Mouse (Mus musculus): ENCODE measurements around the gene Kif3b.
"Not testable (repeated sequence)": the region's sequence is repeated elsewhere in the genome, so short reads cannot be mapped to it uniquely, and the experiment has no call there.

The Kif3b gene

DNA sequence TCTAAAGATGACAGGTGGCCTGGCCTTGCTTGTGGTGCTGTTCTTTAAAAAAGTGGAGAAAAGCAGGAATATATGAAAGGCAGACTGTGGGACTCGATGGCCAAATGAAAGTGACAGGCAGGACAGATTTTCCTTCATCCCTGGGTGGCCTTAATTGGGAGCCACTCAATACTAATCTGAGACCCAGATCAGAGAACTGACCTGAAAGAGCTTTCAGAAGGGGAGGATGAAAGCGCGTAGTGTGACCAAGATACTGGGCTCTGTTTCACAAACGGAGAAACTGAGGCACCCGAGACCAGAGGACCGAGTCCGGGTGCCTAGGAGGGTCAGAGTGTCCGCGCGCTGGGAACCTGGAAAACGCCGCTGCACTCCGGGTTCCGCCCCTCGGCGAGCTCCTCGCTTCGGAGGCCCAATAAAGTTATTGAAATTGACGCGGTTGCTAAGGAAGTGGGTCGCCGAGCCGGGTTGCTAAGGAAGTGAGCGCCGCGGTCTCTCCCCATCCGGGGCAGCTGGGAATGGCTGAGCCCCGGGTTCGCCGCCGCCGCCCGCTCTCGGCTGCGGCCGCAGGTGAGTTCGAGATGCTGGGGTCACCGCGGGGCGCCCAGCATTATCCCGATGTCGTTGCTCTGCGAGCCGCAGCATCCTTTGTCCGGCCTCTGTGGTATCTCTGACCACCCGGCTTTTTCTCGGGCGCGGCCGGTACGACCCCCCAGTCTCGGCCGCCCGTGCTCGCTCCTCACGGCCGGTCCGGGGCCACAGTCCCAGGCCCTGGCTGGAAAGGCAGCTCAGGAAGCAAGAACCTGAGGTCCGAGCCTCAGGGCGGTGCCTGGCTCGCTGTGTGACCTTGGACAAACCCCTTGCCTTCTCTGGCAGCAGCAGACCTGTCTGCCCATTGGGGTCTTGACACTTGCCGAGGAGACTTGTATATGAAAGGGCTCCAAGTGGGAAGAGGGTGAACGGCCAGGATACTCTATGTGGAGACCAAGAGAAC lies at the start of gene Kif3b:
Gene Kif3b (plus strand): TSS at position 476 of the 991 bp plus-strand sequence.
- peak; percentile 90 for DNase-seq

DNA sequence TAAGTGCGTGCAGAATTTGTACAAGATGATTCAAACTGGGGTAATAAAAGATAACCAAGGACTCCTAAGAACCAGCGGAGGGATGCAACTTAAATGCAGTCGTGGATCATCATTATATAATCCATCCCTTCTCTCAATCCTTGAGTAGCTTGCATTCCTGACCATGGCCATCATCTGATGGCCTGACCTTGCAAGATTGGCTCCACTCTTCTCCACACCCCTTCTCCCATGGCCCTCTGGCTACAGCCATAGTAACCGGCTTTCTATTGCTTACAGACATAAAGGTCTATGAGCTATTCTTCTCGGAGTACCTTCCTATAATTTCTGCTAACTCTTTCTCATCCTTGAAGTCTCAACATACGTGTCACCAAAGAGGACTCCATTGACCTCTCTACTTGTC lies 49.1 kb upstream of the Kif3b start:
- DNase-seq: no peak

- DNase-seq: no peak
These were observed 41.5 kb upstream of the Kif3b start for GRCm38 (mm10) chr2:153249751-153250150.

DNA sequence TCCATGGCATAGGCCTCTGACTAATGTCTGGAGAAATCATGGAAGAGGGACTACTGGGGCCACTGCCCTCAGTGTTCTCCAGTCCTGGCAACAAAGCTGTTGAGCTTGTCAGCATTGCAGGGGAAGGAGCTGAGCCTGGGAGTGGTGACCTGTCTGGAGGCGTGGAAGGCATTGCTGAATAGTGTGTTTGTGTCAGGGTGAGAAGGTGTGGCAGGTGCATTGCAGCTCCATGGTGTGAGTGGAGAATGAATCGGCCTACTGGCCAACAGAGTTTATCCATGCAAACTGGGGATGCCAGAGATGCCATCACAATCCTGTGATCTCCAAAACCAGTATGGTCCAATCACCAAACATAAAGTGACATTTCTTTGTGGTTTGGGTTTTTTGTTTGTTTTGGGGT lies 34.6 kb upstream of the Kif3b start:
- DNase-seq: no peak

- no peak for DNase-seq
These were observed 32.0 kb upstream of the Kif3b start for GRCm38 (mm10) chr2:153259030-153259863.

GRCm38 (mm10) chr2:153259864-153260674 lies 31.1 kb upstream of the Kif3b start:
- DNase-seq: peak; percentile 61

GRCm38 (mm10) chr2:153263053-153263452 lies 28.2 kb upstream of the Kif3b start:
- peak; percentile 72 for DNase-seq

DNA sequence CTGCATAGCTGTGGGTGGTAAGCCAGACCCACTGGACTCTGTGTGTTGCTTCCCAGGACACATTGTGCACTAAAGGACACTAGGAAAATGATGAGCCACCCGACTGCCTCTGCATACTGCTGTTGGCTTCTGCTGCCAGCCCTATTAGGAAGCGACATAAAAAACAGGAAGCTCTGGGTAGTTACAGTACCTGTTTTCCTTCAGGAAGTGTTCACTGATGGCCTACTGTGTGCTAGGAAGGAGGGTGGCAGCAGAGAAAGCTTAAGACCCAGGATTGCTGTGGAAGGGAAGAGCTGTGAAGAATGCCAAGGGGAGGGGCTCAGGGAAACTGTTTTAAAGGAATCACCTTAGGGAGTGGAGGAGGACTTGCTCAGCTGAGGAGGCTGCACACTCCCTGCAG lies 23.9 kb upstream of the Kif3b start:
- no peak for DNase-seq

DNA sequence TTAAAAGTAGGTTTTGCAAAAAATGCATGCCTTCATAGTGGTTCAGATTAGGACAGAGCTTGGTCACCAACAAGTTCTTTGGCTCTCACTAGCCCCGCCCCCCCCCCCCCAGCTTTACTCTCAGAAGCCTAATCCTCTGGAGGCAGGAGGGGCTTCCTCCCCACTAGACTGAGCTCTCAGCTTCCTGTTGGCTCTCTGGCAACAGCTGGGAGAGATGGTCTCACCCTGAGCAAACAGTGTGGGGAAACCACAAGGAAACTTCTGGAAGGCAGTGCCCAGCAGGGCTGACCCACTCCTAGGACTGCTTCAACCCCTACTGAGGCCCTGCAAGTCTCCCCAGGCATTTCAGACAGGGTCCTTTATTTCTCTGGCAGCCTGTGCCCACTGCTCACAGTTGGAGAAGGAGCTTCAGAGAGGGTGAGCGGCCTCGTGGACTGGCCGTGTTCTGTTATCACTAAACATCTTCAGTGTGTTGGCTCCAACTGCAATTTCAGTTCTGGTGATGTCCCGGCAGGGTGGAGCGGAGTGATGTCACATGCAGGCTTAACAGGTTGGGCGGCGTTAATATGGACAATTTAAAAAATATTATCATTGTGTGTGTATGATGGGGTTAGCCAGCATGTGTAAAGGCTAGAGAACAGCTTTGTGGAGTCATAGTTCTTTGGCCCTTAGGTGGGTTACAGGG lies 20.8 kb upstream of the Kif3b start:
- DNase-seq: not testable (repeated sequence)

GRCm38 (mm10) chr2:153274200-153274918 lies 16.9 kb upstream of the Kif3b start:
- DNase-seq: not testable (repeated sequence)

- no peak for DNase-seq
These were observed 16.3 kb upstream of the Kif3b start for GRCm38 (mm10) chr2:153274919-153275247.

DNA sequence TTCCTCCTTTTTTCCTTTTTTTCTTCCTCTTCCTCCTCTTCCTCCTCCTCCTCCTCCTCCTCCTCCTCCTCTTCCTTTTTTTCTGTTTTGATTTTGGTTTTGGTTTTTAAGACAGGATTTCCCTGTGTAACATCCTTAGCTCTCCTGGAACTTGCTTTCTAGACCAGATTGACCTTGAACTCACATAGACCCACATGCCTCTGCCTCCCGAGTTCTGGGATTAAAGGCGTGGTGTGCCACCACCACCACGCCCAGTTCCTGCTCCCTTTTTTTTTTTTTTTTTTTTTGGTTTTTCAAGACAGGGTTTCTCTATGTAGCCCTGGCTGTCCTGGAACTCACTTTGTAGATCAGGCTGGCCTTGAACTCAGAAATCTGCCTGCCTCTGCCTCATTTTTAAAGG lies 15.6 kb upstream of the Kif3b start:
- DNase-seq: not testable (repeated sequence)

DNA sequence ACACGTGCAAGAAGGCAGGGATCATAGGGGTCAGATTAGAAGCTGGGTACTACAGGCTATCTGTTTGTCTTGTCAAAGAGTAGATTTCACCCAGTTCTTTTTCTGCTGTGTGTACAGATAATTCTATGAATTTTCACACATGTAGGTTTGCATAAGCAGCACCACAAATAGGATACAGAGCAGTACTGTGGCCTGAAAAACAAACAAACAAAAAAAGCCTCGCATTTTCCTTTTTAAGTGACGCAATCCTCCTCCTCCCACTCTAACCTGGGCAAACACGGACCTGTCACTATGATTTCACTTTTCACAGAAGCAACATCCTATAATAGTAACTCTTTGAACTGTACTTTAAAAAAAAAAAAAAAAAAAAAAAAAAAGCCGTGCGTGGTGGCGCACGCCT lies 14.8 kb upstream of the Kif3b start:
- no peak for DNase-seq

DNA sequence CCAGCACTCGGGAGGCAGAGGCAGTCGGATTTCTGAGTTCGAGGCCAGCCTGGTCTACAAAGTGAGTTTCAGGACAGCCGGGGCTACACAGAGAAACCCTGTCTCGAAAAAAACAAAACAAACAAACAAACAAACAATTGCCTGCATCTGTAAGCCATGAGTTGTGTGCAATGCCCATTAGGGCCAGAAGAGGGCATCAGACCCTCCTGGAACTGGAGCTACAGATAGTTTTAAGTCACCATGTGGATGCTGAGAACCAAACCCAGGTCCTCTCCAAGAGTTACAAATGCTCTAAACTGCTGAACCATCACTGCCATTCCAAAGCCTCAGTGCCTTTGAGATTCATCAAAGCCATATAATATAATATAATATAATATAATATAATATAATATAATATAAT lies 14.4 kb upstream of the Kif3b start:
- not testable (repeated sequence) for DNase-seq

GRCm38 (mm10) chr2:153278357-153278756 lies 12.9 kb upstream of the Kif3b start:
- DNase-seq: peak; percentile 73

GRCm38 (mm10) chr2:153283919-153284318 lies 7.3 kb upstream of the Kif3b start:
- no peak for DNase-seq

- no peak for DNase-seq
These were observed 4.7 kb upstream of the Kif3b start for GRCm38 (mm10) chr2:153286524-153286923.

- DNase-seq: no peak
These were observed 3.4 kb upstream of the Kif3b start for GRCm38 (mm10) chr2:153287835-153288234.

- DNase-seq: no peak
These were observed 1.2 kb downstream of the Kif3b start for GRCm38 (mm10) chr2:153292305-153292861.

- DNase-seq: no peak
These were observed 4.0 kb downstream of the Kif3b start for GRCm38 (mm10) chr2:153295196-153295595.

DNA sequence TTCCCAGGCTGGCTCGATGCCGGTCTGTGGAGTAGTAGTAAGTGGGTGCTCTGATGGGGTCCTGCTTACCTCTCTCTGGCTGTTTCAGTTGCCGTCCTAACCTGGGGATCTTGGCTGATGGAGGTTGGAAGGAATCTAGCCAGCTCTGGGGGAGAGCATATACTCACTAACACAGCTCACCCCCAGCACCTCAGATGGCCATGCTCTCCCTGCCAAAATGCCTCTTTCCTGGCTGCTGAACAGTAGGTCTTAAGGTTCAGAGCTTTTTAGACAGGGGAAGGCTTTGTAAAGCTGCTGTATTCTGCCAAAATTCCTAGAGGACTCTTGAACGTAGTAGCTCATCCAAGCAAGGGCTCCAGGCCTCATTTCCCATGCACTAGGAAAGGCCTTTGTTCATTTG lies 6.6 kb downstream of the Kif3b start:
- DNase-seq: no peak

Measured in thymus, postnatal 25 days (tissue).